20 mouse cellular contexts compared by ENCODE assay signal in the genomic region with DNA sequence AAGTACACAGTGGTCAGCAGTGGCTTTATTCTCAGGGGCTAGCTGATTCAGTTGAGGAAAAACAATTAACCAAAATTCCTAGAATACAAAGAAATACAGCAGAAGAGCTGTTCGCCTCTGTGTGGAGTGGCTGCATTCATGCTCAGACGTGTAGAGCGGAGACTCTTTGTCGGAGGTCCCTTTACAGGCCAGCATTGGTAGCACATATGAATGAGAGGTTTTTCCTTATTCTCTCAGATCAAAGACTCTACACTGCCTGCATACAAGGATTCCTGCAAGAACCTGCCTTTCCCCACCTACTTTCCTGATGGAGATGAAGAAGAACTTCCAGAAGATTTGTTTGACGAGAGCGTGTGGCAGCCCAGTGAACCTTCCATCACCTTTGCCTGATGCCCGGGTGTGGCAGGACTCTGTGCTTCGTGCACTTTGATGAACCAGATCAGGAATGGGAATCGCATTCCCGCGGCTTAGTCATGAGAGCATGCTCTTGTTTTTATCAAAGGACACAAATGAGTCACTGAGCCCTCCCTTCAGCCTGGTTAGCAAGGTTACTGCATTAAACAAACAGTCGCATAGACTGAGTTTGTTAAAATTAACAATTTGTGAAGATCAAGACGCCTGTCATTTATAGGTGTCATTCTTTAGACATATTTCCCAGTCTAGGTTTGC. TPM values are rescaled to one million over a fixed set of nuclear protein-coding genes. Genes with fewer than 3 reads are reported as not detected.
A peak's percentile ranks its signal among the peaks of the same experiment; 100 is the strongest.
DNase-seq lines count a peak whose midpoint lies in the region.
"Had no signal": no experiment of that assay in that cellular context is flagged by ENCODE, and none has a peak within 500 bp of the region (broad histone marks: within the 10 kb centered on the region; RNA-seq: fewer than 3 reads in every experiment).

No protein-coding gene starts in this region.

- peak; percentile 64 for DNase-seq in urinary bladder, postnatal 14 days (ENCODE audit: low spot score)
- DNase-seq in urinary bladder, postnatal 10 days (ENCODE audit: low spot score): no peak
- peak; percentile 22 to 29 for DNase-seq in adrenal gland, adult 18-20 months (ENCODE audit: low spot score in 2 of 2)
- peak; percentile 61 to 70 for DNase-seq in adrenal gland, postnatal 36 days
- peak; percentile 32 to 41 for DNase-seq in urinary bladder, postnatal 36 days (ENCODE audit: low spot score in 2 of 2)
- DNase-seq in layer of hippocampus, postnatal 36 days: no peak
- no peak for DNase-seq in lung, postnatal 25 days (ENCODE audit: low spot score)
- DNase-seq in right cerebral cortex, postnatal 10 days (ENCODE audit: low spot score in 2 of 2): no peak
- DNase-seq: B cell, adult 2 months; cerebellum, adult 18-20 months; cerebellum, postnatal 14 days; gastrocnemius, postnatal 36 days; heart, postnatal 4 days; kidney, adult 2 months; layer of hippocampus, adult 9-11 months; liver; right cerebral cortex, postnatal 14 days; spleen, adult 18-20 months; thymus, adult 18-20 months; thymus, postnatal 36 days had no signal

RNA-seq across cellular contexts. Expression of gene Mrpl3, which starts 23.9 kb away (rescaled TPM):
- 10 to 100 TPM; 79.2 to 80.3 TPM for total RNA-seq in adrenal gland, adult 18-20 months (2021)
- 10 to 100 TPM; 91.1 to 95.3 TPM for total RNA-seq in adrenal gland, postnatal 36 days (2021)
- 10 to 100 TPM; 83.7 to 84.5 TPM for total RNA-seq in layer of hippocampus, postnatal 36 days (2021)

RNA-seq across cellular contexts. Expression of gene Nudt16, which starts 54.7 kb away (rescaled TPM):
- total RNA-seq in adrenal gland, adult 18-20 months (2021): 10 to 100 TPM; 10.2 to 13.0 TPM
- 10 to 100 TPM; 11.9 to 18.1 TPM for total RNA-seq in adrenal gland, postnatal 36 days (2021)
- total RNA-seq in layer of hippocampus, postnatal 36 days (2021): 10 to 100 TPM; 15.6 to 16.2 TPM

Comparison
In these comparisons a context has a peak if more than half of its experiments do, and no peak if none do; other contexts are left out.
1. DNase-seq: peak in urinary bladder, postnatal 14 days (single experiment), adrenal gland, adult 18-20 months (2 of 2), adrenal gland, postnatal 36 days (2 of 2) and urinary bladder, postnatal 36 days (2 of 2); none in urinary bladder, postnatal 10 days (single experiment), layer of hippocampus, postnatal 36 days (0 of 2), lung, postnatal 25 days (single experiment) and right cerebral cortex, postnatal 10 days (0 of 2).